In genomic region chr2:35898425-35899134, GRCm38 (mm10) we compare ENCODE assay signal across 8 mouse cellular contexts.
DNase-seq lines count a peak whose midpoint lies in the region; ATAC-seq and TF ChIP-seq lines count a peak whose summit lies in the region.

No protein-coding gene starts in this region.

- ATAC-seq in lung, postnatal 0 days: peak; percentile 59
- ATAC-seq in intestine, postnatal 0 days: no peak

- TF ChIP-seq CTCF in lung, postnatal 0 days (IDR thresholded peaks at IDR 0.05): no peak
- TF ChIP-seq CTCF in intestine, postnatal 0 days (IDR thresholded peaks at IDR 0.05; ENCODE audit: low read depth): no peak

- 65% methylated on average over 6 of the region's 6 CpGs for WGBS in lung, postnatal 0 days
- 78% methylated on average over 6 of the region's 6 CpGs for WGBS in intestine, postnatal 0 days

- no peaks in the 10 kb centered on the region for H3K4me1 ChIP-seq in lung, postnatal 0 days (ENCODE audit: insufficient read depth, low read depth, low read length)
- no peaks in the 10 kb centered on the region for H3K4me1 ChIP-seq in intestine, postnatal 0 days (replicated peaks; ENCODE audit: control insufficient read depth, insufficient read depth, low read length)

- H3K27ac ChIP-seq in lung, postnatal 0 days (ENCODE audit: low read length): no peak overlapping the region
- no peak overlapping the region for H3K27ac ChIP-seq in intestine, postnatal 0 days (ENCODE audit: low read depth, low read length)

- H3K9me3 ChIP-seq in lung, postnatal 0 days (ENCODE audit: low read length): no peaks in the 10 kb centered on the region
- no peaks in the 10 kb centered on the region for H3K9me3 ChIP-seq in intestine, postnatal 0 days (ENCODE audit: control insufficient read depth)

- H3K4me2 ChIP-seq in lung, postnatal 0 days (replicated peaks; ENCODE audit: low read depth, low read length): no peak overlapping the region
- H3K4me2 ChIP-seq in intestine, postnatal 0 days (replicated peaks; ENCODE audit: low read depth): no peak overlapping the region

- peak; percentile 61 for DNase-seq in A20 (ENCODE audit: low read depth, low spot score)
- peak; percentile 45 for DNase-seq in adrenal gland, adult 8-10 months
- DNase-seq in heart, adult 8-10 months (ENCODE audit: low spot score): peak; percentile 63
- DNase-seq in lung, postnatal 0 days (ENCODE audit: low spot score): peak; percentile 37
- no peak for DNase-seq in layer of hippocampus, adult 8-10 months (ENCODE audit: low spot score in 2 of 2)
- DNase-seq in layer of hippocampus, postnatal 14 days (ENCODE audit: low spot score in 2 of 2): no peak
- no peak for DNase-seq in left cerebral cortex, adult 11 months (ENCODE audit: low spot score)

- H3K9ac ChIP-seq in lung, postnatal 0 days (replicated peaks; ENCODE audit: low read depth): no peak overlapping the region
- no peak overlapping the region for H3K9ac ChIP-seq in intestine, postnatal 0 days (ENCODE audit: low read depth, low read length)

- no peak for TF ChIP-seq EP300 in lung, postnatal 0 days (IDR thresholded peaks at IDR 0.05)

- H3K27me3 ChIP-seq in lung, postnatal 0 days (replicated peaks; ENCODE audit: insufficient read depth, low read length): no peaks in the 10 kb centered on the region
- no peaks in the 10 kb centered on the region for H3K27me3 ChIP-seq in intestine, postnatal 0 days (replicated peaks; ENCODE audit: control insufficient read depth, insufficient read depth, low read length)

- H3K4me3 ChIP-seq in lung, postnatal 0 days (ENCODE audit: low read depth, low read length): no peak overlapping the region
- no peak overlapping the region for H3K4me3 ChIP-seq in intestine, postnatal 0 days (ENCODE audit: low read depth, low read length)

- H3K36me3 ChIP-seq in lung, postnatal 0 days (ENCODE audit: insufficient read depth, low read length): no peaks in the 10 kb centered on the region
- no peaks in the 10 kb centered on the region for H3K36me3 ChIP-seq in intestine, postnatal 0 days (ENCODE audit: control insufficient read depth, insufficient read depth)

Comparison
In these comparisons a context has a peak if more than half of its experiments do, and no peak if none do; other contexts are left out.
1. DNase-seq: peak in A20 (single experiment), adrenal gland, adult 8-10 months (single experiment), heart, adult 8-10 months (single experiment) and lung, postnatal 0 days (single experiment); none in layer of hippocampus, adult 8-10 months (0 of 2), layer of hippocampus, postnatal 14 days (0 of 2) and left cerebral cortex, adult 11 months (single experiment).